Mouse (Mus musculus) bone marrow, adult 2 months (tissue): ENCODE results near the gene Aifm2. TPM values are rescaled to one million over a fixed set of nuclear protein-coding genes. Genes with fewer than 3 reads are reported as not detected.

Experiments
- H3K27ac ChIP-seq: fragments of 200-500 bp; 2 replicates; pipeline ENCODE4 v1.5.1; 2012; ENCODE audit warnings: low read depth, mild to moderate bottlenecking, control low read depth, inconsistent platforms, low read length; ENCODE audit not compliant: control insufficient read depth, poor library complexity, insufficient read depth
- H3K4me1 ChIP-seq: fragments of 200-500 bp; 2 replicates; pipeline ENCODE4 v1.6.1; 2011; ENCODE audit warnings: low read length; ENCODE audit not compliant: control insufficient read depth, insufficient read depth
- H3K4me3 ChIP-seq: fragments of 200-500 bp; replicated peaks from 2 replicates; pipeline ENCODE3; 2011; ENCODE audit warnings: mild to moderate bottlenecking, low read depth, low read length, control low read depth; ENCODE audit not compliant: control insufficient read depth
- CTCF ChIP-seq: fragments of 200-500 bp; IDR thresholded peaks from 2 replicates; pipeline ENCODE4 v1.5.1; 2011; ENCODE audit warnings: low read length, control low read depth; ENCODE audit not compliant: control insufficient read depth, insufficient read depth
- POLR2A ChIP-seq: fragments of 200-500 bp; IDR thresholded peaks from 2 replicates; pipeline ENCODE4 v1.6.1; 2011; ENCODE audit warnings: low read depth, mild to moderate bottlenecking, control low read depth, low read length, borderline replicate concordance; ENCODE audit not compliant: control insufficient read depth
- WGBS: fragments of 180-500 bp; shearing (Covaris S2); methylation state at CpG from one replicate; pipeline ENCODE4 v1.1.7; 2018; 5-methylcytosine and 5-hydroxymethylcytosine counted together
- polyA plus RNA-seq: library from polyadenylated mRNA; stranded (reverse); fragments of >200 nt; gene quantifications from 2 replicates; pipeline ENCODE4 v1.2.4, GENCODE M21; 2011; ENCODE audit warnings: low replicate concordance; ENCODE audit not compliant: missing spikeins, insufficient read depth, insufficient read length

Aifm2 gene
- polyA plus RNA-seq, 1 experiment: 14.9 TPM

- WGBS: 83% methylated on average over 8 of the region's 8 CpGs
- H3K4me3 ChIP-seq: no peak overlapping the region
- TF ChIP-seq CTCF (no peak), POLR2A (no peak)
- no peak overlapping the region for H3K27ac ChIP-seq
- no peaks in the 10 kb centered on the region for H3K4me1 ChIP-seq
Observed at GRCm38 (mm10) chr10:61689405-61689804, 25.7 kb upstream of the Aifm2 start.

- no peak overlapping the region for H3K27ac ChIP-seq
- H3K4me3 ChIP-seq: no peak overlapping the region
- TF ChIP-seq CTCF (no peak), POLR2A (no peak)
- WGBS: 81% methylated on average over 4 of the region's 4 CpGs
- H3K4me1 ChIP-seq: no peaks in the 10 kb centered on the region; the same call in 1 of the 2 replicates
Observed at GRCm38 (mm10) chr10:61693563-61693962, 21.5 kb upstream of the Aifm2 start.

- peak within 1 kb of the TSS; percentile 76 for H3K4me3 ChIP-seq
- under 1% methylated on average over 42 of the region's 42 CpGs for WGBS
- H3K27ac ChIP-seq: peak within 1 kb of the TSS; percentile 35
- H3K4me1 ChIP-seq: no peaks in the 10 kb centered on the region; the same call in 1 of the 2 replicates
- TF ChIP-seq CTCF: no peak
- TF ChIP-seq POLR2A: peak; percentile 77; the same call in 1 of the 2 replicates
Observed at GRCm38 (mm10) chr10:61694870-61695670, 20.0 kb upstream of the Aifm2 start, which contains the start of gene Tysnd1. Tysnd1 (plus strand) TSS chr10:61695514.

- Histone ChIP-seq H3K4me3 (peak overlapping the region; percentile 76), H3K4me1 (no peaks in the 10 kb centered on the region; the same call in 1 of the 2 replicates), H3K27ac (peak overlapping the region; percentile 35)
- TF ChIP-seq POLR2A (no peak), CTCF (no peak)
- WGBS: 1% methylated on average over 109 of the region's 111 CpGs
Observed at GRCm38 (mm10) chr10:61695703-61696559, 19.1 kb upstream of the Aifm2 start.

GRCm38 (mm10) chr10:61696560-61696823 is 18.6 kb upstream of the Aifm2 start:
- 11% methylated on average over 19 of the region's 19 CpGs for WGBS
- Histone ChIP-seq H3K4me1 (no peaks in the 10 kb centered on the region; the same call in 1 of the 2 replicates), H3K27ac (no peak overlapping the region; the same call in 1 of the 2 replicates), H3K4me3 (peak overlapping the region; percentile 76)
- no peak for TF ChIP-seq CTCF
- TF ChIP-seq POLR2A: no peak

GRCm38 (mm10) chr10:61697028-61697427 is 18.0 kb upstream of the Aifm2 start:
- TF ChIP-seq CTCF: no peak
- no peak for TF ChIP-seq POLR2A
- H3K4me1 ChIP-seq: no peaks in the 10 kb centered on the region; the same call in none of the 2 replicates
- no peak overlapping the region for H3K27ac ChIP-seq
- H3K4me3 ChIP-seq: no peak overlapping the region
- 83% methylated on average over 2 of the region's 2 CpGs for WGBS

- H3K27ac ChIP-seq: no peak overlapping the region
- TF ChIP-seq POLR2A: no peak
- no peak for TF ChIP-seq CTCF
- H3K4me1 ChIP-seq: no peaks in the 10 kb centered on the region; the same call in 1 of the 2 replicates
- WGBS: 76% methylated on average over 4 of the region's 4 CpGs
- H3K4me3 ChIP-seq: no peak overlapping the region
Observed at GRCm38 (mm10) chr10:61704663-61705062, 10.4 kb upstream of the Aifm2 start.
